Mouse (Mus musculus): ENCODE data around the gene Zfp936.
"Not testable (repeated sequence)": the region's sequence is repeated elsewhere in the genome, so short reads cannot be mapped to it uniquely, and the experiment has no call there.

DNA sequence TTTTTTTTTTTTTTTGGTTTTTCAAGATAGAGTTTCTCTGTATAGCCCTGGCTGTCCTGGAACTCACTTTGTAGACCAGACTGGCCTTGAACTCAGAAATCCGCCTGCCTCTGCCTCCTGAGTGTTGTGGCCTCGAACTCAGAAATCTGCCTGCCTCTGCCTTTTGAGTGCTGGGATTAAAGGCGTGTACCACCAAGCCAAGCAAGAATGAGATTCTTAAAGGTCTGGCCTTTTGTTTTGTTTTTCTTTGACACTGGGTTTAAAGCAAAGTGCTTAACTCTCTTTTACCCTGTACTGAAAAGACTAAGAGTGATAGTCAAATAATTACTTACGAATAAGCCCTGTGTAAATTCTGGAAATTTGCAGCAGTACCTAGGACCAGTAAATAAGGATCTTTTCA lies 50.1 kb downstream of the Zfp936 start:
- TF ChIP-seq MEF2A (IDR thresholded peaks at IDR 0.05; ENCODE audit: extremely low read depth, insufficient replicate concordance, low read depth, low read length, poor library complexity, severe bottlenecking); HCFC1 (IDR thresholded peaks at IDR 0.05; ENCODE audit: low read depth, low read length); MAX (IDR thresholded peaks at IDR 0.05; ENCODE audit: low read length); EP300 (IDR thresholded peaks at IDR 0.05; ENCODE audit: low read depth in 1 of 2, low read length in 2 of 2); CTCF (IDR thresholded peaks at IDR 0.05 in 2 of 3, conservative IDR thresholded peaks at IDR 0.05 in 1 of 3; ENCODE audit: control insufficient read depth in 1 of 3, insufficient read depth in 1 of 3, low read depth in 2 of 3, low read length in 3 of 3, poor library complexity in 1 of 3, severe bottlenecking in 1 of 3); TAL1 (IDR thresholded peaks at IDR 0.05; ENCODE audit: low read length); ZC3H11A (IDR thresholded peaks at IDR 0.05; ENCODE audit: low read depth, low read length): not testable (repeated sequence)

All from MEL (cell line).